Mouse (Mus musculus) thymus, postnatal 0 days (tissue): ENCODE results near the gene Wfdc1. TPM values are rescaled to one million over a fixed set of nuclear protein-coding genes. Genes with fewer than 3 reads are reported as not detected.

Source experiments
- DNase-seq: peaks from one replicate; pipeline ENCODE4 v3.0.0-alpha.2; 2015; ENCODE audit warnings: low spot score
- polyA plus RNA-seq: library from polyadenylated mRNA; unstranded; fragments of >200 nt; fragmentation: Nextera tagmentation; extraction: Ambion mirVana; gene quantifications from 2 replicates; pipeline ENCODE4 v1.2.1, GENCODE M21; 2015

The Wfdc1 gene
- polyA plus RNA-seq, 1 experiment from 2014 or later: 0.91 TPM

GRCm38 (mm10) chr8:119728351-119728895, 62.3 kb downstream of the Wfdc1 start:
- no peak for DNase-seq

DNA sequence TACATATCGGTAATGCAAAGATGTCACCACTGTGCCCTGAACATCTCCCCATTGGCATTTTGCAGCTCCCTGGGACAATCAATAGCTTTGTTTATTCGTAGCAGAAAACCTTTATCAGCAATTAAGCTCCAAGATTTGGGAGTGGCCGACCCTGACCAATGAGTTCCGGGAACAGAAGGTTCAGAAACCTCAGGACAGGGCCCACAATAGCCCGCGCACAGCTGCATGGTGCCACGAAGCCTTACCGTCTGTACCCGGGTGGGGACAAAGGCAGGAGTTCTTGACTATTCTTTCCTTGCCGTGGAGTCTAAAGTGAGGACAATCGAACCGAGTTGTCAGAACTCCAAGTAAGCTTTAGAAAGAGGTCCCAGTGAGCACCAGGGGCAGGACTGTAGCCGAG, 65.9 kb downstream of the Wfdc1 start:
- DNase-seq: no peak

DNA sequence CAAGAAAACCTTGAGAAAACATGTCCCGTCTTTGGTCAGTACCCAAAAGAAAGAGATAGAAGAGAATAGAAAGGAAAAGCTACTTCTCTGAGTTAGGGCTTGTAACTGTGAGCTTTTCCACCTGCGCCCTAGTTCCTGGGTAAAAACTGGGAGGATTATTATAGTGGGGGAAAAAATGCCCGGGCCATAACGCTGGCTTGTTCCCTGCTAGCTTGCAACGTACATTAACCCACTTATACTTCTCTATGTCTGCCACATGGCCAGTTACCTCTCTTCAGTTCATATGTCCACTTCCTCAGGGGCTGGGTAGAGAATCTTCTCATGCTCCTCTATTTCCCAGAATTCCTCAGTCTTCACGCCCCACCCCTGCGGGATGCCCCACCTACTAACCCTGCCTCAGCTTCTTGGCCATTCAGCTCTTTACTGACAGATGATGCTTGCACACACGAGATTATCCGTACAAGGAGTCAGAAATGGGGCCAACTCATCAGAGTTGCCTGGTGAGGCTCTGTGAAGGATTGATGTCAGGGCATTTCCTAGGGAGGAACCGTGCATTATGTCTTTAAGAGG, 70.3 kb downstream of the Wfdc1 start:
- no peak for DNase-seq

GRCm38 (mm10) chr8:119737093-119737900, 71.1 kb downstream of the Wfdc1 start:
- DNase-seq: no peak

Other genes with a start within 250 kb of the Wfdc1 start
- 1.4 and 1.6 TPM in 2 replicates for gene Osgin1, start 232.2 kb upstream of the Wfdc1 start, polyA plus RNA-seq
- gene Necab2, start 219.6 kb upstream of the Wfdc1 start, polyA plus RNA-seq: 0.12 TPM in 2 replicates
- gene Slc38a8, start 164.7 kb upstream of the Wfdc1 start, polyA plus RNA-seq: 0.18 TPM in 1 of 2 replicates, not detected in the other
- 88.5 and 92.3 TPM in 2 replicates for gene Mbtps1, start 107.6 kb upstream of the Wfdc1 start, polyA plus RNA-seq
- gene Hsdl1, start 91.2 kb upstream of the Wfdc1 start, polyA plus RNA-seq: 185 and 200 TPM in 2 replicates
- 1.6 and 1.7 TPM in 2 replicates for gene Dnaaf1, start 91.1 kb upstream of the Wfdc1 start, polyA plus RNA-seq
- gene Taf1c, start 61.1 kb upstream of the Wfdc1 start, polyA plus RNA-seq: 29.5 and 29.8 TPM in 2 replicates
- not detected in 2 replicates for gene Adad2, start 53.6 kb upstream of the Wfdc1 start, polyA plus RNA-seq
- gene Kcng4, start 30.7 kb upstream of the Wfdc1 start, polyA plus RNA-seq: 0.04 and 0.07 TPM in 2 replicates
- 0.27 and 0.29 TPM in 2 replicates for gene Atp2c2, start 33.6 kb downstream of the Wfdc1 start, polyA plus RNA-seq
- 9.0 and 9.2 TPM in 2 replicates for gene Tldc1, start 112.1 kb downstream of the Wfdc1 start, polyA plus RNA-seq
- 94.3 and 127 TPM in 2 replicates for gene Cotl1, start 174.2 kb downstream of the Wfdc1 start, polyA plus RNA-seq
- gene Klhl36, start 195.9 kb downstream of the Wfdc1 start, polyA plus RNA-seq: 19.1 and 20.5 TPM in 2 replicates
- 76.1 and 77.7 TPM in 2 replicates for gene Usp10, start 244.0 kb downstream of the Wfdc1 start, polyA plus RNA-seq
- not detected in 2 replicates for gene Gm20388, start 244.5 kb downstream of the Wfdc1 start, polyA plus RNA-seq